Mouse (Mus musculus) 3134 (cell line): ENCODE measurements around the gene Fam193b.

ENCODE experiments used
- DNase-seq: peaks from one replicate; pipeline ENCODE4 v3.0.0-alpha.2; 2011; ENCODE audit warnings: low spot score; ENCODE audit not compliant: insufficient read length; ENCODE audit errors: extremely low read depth

The Fam193b gene

GRCm38 (mm10) chr13:55504390-55504789 is 66.5 kb downstream of the Fam193b start:
- DNase-seq: no peak

- DNase-seq: no peak
Measured at GRCm38 (mm10) chr13:55502405-55502804, 68.5 kb downstream of the Fam193b start.

GRCm38 (mm10) chr13:55500575-55500974 is 70.3 kb downstream of the Fam193b start:
- no peak for DNase-seq

- DNase-seq: no peak
Measured at GRCm38 (mm10) chr13:55498906-55499305, 72.0 kb downstream of the Fam193b start.

DNA sequence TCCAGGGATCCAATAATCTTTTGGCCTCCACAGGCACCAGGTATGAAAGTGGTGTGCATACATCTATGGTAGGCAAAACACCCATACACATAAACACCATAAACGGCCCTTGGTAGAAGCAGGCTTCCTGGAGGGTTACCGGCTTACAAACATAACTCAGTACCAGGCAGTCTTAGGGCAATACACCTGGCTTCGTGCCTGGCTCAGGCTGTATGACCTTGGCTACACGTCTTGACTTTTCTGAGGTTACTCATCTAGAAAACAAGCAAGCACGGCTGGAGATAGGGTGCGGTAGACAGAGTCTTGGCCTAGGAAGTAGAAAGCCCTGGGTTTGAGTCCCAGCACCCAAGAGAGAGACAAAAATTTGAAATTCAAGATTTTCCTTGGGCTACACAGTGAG is 74.3 kb downstream of the Fam193b start:
- DNase-seq: no peak

GRCm38 (mm10) chr13:55495702-55496101 is 75.2 kb downstream of the Fam193b start:
- DNase-seq: no peak

GRCm38 (mm10) chr13:55494883-55495621 is 75.9 kb downstream of the Fam193b start:
- DNase-seq: no peak

GRCm38 (mm10) chr13:55494257-55494656 is 76.7 kb downstream of the Fam193b start:
- no peak for DNase-seq
